Mouse (Mus musculus) heart, adult 2 months (tissue): Measurements from ENCODE around the gene Slc11a1.

ENCODE experiments used
- CTCF ChIP-seq: fragments of 200-600 bp; IDR thresholded peaks from 2 replicates; pipeline ENCODE4 v1.8.1; 2022; ENCODE audit warnings: antibody characterized with exemption, mild to moderate bottlenecking, moderate library complexity
- POLR2A ChIP-seq: fragments of 200-500 bp; IDR thresholded peaks from 2 replicates; pipeline ENCODE4 v1.6.1; 2011; ENCODE audit warnings: mild to moderate bottlenecking, low read depth, low read length, control low read depth; ENCODE audit not compliant: insufficient read depth

- TF ChIP-seq CTCF (no peak), POLR2A (no peak)
Observed at GRCm38 (mm10) chr1:74387386-74387988, 12.5 kb downstream of the Slc11a1 start.
